11 mouse cellular contexts compared by ENCODE assay signal in the genomic region with DNA sequence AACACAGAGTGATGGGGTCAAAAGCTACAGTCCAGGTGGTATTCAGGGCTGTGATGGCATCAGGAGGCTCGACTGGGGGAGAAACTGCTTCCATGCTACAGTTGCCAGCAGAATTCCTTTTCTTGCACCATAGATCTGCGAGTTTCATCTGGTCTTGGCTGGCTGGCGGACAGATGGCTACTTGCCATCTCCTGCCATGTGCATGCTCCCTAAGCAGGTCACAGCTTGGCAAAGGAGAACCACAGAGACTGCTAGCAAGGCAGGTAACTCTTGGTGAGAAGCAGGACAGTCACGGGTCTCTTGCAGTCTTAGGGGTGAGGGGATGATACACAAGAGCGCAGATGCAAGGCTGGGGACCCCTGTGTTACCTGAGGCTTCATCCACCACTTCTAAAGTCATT. TPM values are rescaled to one million over a fixed set of nuclear protein-coding genes. Genes with fewer than 3 reads are reported as not detected.
A peak's percentile ranks its signal among the peaks of the same experiment; 100 is the strongest.
DNase-seq lines count a peak whose midpoint lies in the region; ATAC-seq and TF ChIP-seq lines count a peak whose summit lies in the region.
"Had no signal": no experiment of that assay in that cellular context is flagged by ENCODE, and none has a peak within 500 bp of the region (broad histone marks: within the 10 kb centered on the region; RNA-seq: fewer than 3 reads in every experiment).

No protein-coding gene starts in this region.

- peak; percentile 85 for ATAC-seq in cerebellum, adult (ENCODE audit: insufficient number of reproducible peaks, low FRiP score, low TSS enrichment)
- ATAC-seq in liver, postnatal 0 days: no peak

- no peak overlapping the region for H3K4me3 ChIP-seq in liver, postnatal 0 days (ENCODE audit: low read depth, low read length)
- H3K4me3 ChIP-seq: neural tube, embryonic 12.5 days had no signal

- 68% methylated on average over 5 of the region's 5 CpGs for WGBS in liver, postnatal 0 days (ENCODE audit: insufficient replicate concordance)

- no peaks in the 10 kb centered on the region for H3K36me3 ChIP-seq in liver, postnatal 0 days (replicated peaks; ENCODE audit: insufficient read depth, low read length)

- H3K9me3 ChIP-seq in liver, postnatal 0 days (ENCODE audit: low read length): no peaks in the 10 kb centered on the region
- H3K9me3 ChIP-seq: neural tube, embryonic 12.5 days had no signal

- H3K27me3 ChIP-seq in liver, postnatal 0 days (ENCODE audit: insufficient read depth, low read length): no peaks in the 10 kb centered on the region
- H3K27me3 ChIP-seq: neural tube, embryonic 12.5 days had no signal

- H3K4me2 ChIP-seq in liver, postnatal 0 days (ENCODE audit: low read depth, low read length): no peak overlapping the region
- H3K4me2 ChIP-seq: hindbrain, embryonic 14.5 days; neural tube, embryonic 12.5 days had no signal

- no peak overlapping the region for H3K27ac ChIP-seq in liver, postnatal 0 days (ENCODE audit: low read depth)
- H3K27ac ChIP-seq: hindbrain, embryonic 14.5 days; neural tube, embryonic 12.5 days had no signal

- no peak for DNase-seq in cerebellum, postnatal 4 days (ENCODE audit: low spot score in 2 of 2)
- peak; percentile 8 for DNase-seq in liver, postnatal 0 days
- no peak for DNase-seq in liver
- DNase-seq in cerebellum, adult 18-20 months: peak; percentile 88 to 90
- peak; percentile 75 for DNase-seq in kidney, adult 9 months
- DNase-seq in thymus, postnatal 0 days (ENCODE audit: low spot score): no peak
- no peak for DNase-seq in retina, embryonic 14.5 days (ENCODE audit: low spot score)
- DNase-seq: lung, adult 2 months had no signal

- no peak overlapping the region for H3K9ac ChIP-seq in liver, postnatal 0 days (replicated peaks)
- H3K9ac ChIP-seq: hindbrain, embryonic 14.5 days; neural tube, embryonic 12.5 days had no signal

- 0 out of 2 replicates have a peak, but pooled peaks cover 3% of the 10 kb centered on the region for H3K4me1 ChIP-seq in liver, postnatal 0 days (ENCODE audit: insufficient read depth)
- H3K4me1 ChIP-seq: neural tube, embryonic 12.5 days had no signal

- no peak for TF ChIP-seq CTCF in liver, postnatal 0 days (IDR thresholded peaks at IDR 0.05; ENCODE audit: low read depth)

- no peak for TF ChIP-seq EP300 in liver, postnatal 0 days (IDR thresholded peaks at IDR 0.05; ENCODE audit: low read depth)

RNA-seq across cellular contexts. Expression of a gene that starts 41.9 kb away (rescaled TPM):
- 1.3 and 1.7 TPM in 2 replicates for polyA plus RNA-seq in liver, postnatal 0 days (2015; fragmentation: Nextera tagmentation; extraction: Ambion mirVana)
- polyA plus RNA-seq in thymus, postnatal 0 days (2015; fragmentation: Nextera tagmentation; extraction: Ambion mirVana): 4.7 and 5.6 TPM in 2 replicates

Comparison
In these comparisons a context has a peak if more than half of its experiments do, and no peak if none do; other contexts are left out.
1. DNase-seq: peak in liver, postnatal 0 days (single experiment), cerebellum, adult 18-20 months (2 of 2) and kidney, adult 9 months (single experiment); none in cerebellum, postnatal 4 days (0 of 2), liver (single experiment), thymus, postnatal 0 days (single experiment) and retina, embryonic 14.5 days (single experiment).